Mouse (Mus musculus) T-cell, adult 2 months (primary cell): ENCODE data around the gene Esyt3.

Source experiments
- DNase-seq: peaks from one replicate; pipeline ENCODE4 v3.0.0; 2022; ENCODE audit warnings: low spot score

Gene Esyt3

GRCm38 (mm10) chr9:99354796-99355195, 3.6 kb downstream of the Esyt3 start:
- no peak for DNase-seq

DNA sequence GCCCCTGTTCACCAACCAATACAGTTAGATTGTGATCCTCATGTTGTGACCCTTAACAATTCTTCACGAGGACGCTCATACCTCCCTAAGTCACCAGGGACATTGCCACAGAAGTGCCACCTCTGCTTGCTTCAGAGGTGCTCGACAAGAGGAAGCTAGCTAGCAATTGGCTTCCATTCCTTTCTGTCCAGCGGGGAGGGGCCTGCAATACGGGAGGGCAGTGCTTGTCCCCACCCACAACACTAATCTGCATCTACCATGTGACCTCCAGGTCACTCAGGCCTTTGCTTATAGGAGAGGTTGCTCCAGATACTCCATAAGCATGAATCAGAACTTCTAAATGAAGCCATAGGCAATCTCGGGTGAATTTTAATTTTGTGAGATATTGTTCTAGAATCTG, 5.0 kb downstream of the Esyt3 start:
- no peak for DNase-seq

DNA sequence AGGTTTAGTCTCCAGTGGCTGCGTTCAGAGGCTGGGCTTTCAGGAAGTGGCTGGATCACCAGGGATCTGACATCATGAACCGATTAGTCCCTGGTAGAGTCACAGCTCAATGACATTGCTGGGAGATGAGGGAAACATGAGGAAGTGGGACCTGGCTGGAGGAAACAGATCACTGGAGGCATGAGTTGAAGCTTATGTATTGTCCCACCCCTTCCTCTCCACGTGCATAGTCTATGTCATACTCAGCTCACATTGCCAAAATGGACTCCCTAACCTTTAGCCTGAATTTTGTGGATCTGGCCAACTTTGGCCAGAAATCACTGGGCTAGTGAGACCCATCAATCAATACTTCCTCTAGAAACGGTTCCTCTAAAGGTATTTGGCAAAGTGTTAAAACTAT, 5.4 kb downstream of the Esyt3 start:
- no peak for DNase-seq

GRCm38 (mm10) chr9:99345351-99345792, 13.0 kb downstream of the Esyt3 start:
- no peak for DNase-seq

- DNase-seq = no peak
Measured at GRCm38 (mm10) chr9:99341600-99341999, 16.8 kb downstream of the Esyt3 start.

- no peak for DNase-seq
Measured at GRCm38 (mm10) chr9:99340126-99340525, 18.2 kb downstream of the Esyt3 start.

- DNase-seq = no peak
Measured at GRCm38 (mm10) chr9:99339182-99339581, 19.2 kb downstream of the Esyt3 start.

- DNase-seq = no peak
Measured at GRCm38 (mm10) chr9:99338293-99338692, 20.1 kb downstream of the Esyt3 start.

- DNase-seq = no peak
Measured at GRCm38 (mm10) chr9:99336538-99336937, 21.8 kb downstream of the Esyt3 start.

- DNase-seq = no peak
Measured at GRCm38 (mm10) chr9:99326881-99327280, 31.5 kb downstream of the Esyt3 start.

DNA sequence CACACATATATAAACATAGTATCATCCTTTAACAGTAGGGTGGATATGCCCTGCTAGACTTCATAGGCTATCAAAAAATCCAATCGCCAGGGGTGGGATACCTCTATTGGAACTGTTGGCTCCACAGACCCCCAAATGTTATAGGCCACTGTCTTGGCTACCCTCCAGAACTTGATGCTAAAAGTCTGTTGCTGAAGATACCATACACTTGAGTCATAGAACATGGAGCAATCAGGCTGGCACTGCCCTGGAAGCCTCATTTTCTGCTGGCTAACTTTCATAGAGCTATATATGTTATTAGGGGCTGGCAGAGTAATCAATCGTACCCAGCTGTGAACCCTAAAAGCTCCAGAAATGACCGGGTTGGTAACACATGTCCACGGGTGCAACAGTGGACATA, 32.4 kb downstream of the Esyt3 start:
- no peak for DNase-seq

DNA sequence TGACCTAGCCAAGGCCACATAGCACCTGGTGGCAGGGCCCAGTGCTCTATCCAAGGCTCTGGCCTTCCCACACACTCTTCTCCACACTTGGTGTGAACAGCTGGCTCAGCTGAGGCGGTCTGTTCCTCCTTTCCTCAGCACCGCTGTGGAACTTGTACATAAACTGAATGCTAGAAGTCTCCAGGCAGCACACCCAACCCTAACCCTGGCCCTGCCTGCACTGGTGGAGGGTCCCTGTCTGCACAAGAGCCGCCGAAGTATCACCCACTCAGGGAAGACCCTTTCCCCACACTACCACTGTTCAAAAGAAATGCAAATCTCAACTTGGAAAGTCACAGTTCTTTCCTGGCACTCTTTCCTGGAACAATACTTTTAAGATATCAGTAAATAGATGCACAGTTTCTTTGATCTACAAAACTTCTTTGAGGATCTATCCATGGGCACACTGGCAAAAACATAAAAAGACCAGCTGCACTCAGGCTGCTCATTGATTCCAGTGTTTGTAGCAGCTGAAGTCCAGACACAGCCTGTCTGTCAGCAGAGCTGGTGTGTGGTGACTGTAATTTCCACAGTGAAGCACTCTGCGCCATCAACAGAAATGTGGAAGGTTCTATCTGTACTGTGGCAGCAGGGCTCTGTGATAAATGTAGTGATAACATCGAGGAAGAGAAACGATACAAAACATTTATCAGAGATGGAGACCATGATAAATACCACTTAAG, 33.0 kb downstream of the Esyt3 start:
- DNase-seq = no peak

- DNase-seq = no peak
Measured at GRCm38 (mm10) chr9:99320006-99320405, 38.4 kb downstream of the Esyt3 start.

GRCm38 (mm10) chr9:99319343-99319951, 38.9 kb downstream of the Esyt3 start:
- no peak for DNase-seq

GRCm38 (mm10) chr9:99306226-99306625, 52.1 kb downstream of the Esyt3 start:
- DNase-seq = no peak

GRCm38 (mm10) chr9:99304296-99304695, 54.1 kb downstream of the Esyt3 start:
- DNase-seq = no peak
